Mouse (Mus musculus) heart, postnatal 10 days (tissue): Measurements from ENCODE around the gene Aff3. TPM values are rescaled to one million over a fixed set of nuclear protein-coding genes. Genes with fewer than 3 reads are reported as not detected.
A peak's percentile ranks its signal among the peaks of the same experiment; 100 is the strongest.

Experiments used
- DNase-seq, 2 experiments: peaks; one replicate each; pipeline ENCODE4 v3.0.0; 2021
- intact Hi-C: fragments of 180-260 bp; cut with DNase I; formaldehyde crosslinking; loops from one replicate; pipeline ENCODE4 v1.15.1; 2025
- total RNA-seq, 2 experiments: library from RNA; stranded (reverse); gene quantifications; 2 replicates each; pipeline ENCODE4 v1.2.3; 2021

The Aff3 gene
- total RNA-seq, 2 experiments from 2014 or later = 5.2 to 6.9 TPM

DNA sequence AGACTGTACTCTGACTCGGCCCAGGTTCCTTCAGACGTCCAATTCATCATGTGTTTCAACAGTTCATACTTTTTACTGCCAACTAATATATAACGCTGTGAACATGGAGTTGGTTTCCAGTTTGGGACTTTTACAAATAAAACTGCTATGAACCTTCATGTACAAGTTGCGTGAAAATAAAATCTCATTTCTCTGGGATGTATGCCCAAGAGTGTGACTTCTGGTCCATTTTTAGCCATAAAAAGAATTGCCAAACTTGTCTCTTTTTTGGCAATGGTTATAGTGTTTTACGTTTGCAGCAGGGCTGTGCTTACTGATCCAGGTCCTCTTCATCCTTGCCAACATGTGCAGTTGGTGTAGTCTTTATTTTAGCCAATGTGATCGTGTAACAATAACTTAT, 369.8 kb downstream of the Aff3 start:
- intact Hi-C loops = no loop called here

DNA sequence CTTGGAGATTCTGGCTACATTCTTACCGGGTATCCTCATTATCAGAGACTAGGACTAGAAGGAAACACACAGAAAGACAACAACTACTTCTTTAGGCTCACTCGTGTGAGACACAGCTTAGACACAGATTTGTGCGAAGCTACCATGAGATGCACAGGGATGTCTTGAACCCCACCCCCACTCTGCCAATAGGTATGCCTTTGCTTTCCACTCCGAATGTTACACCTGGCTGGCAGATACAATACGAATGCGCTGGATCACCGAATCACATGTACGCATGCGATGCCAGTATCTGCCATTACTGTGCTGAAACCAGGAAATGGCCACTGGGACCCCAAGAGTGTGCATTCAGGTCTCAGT, 370.4 kb downstream of the Aff3 start:
- no peak for DNase-seq

More for the DNA sequence above, 369.8 kb downstream of the Aff3 start:
- no peak for DNase-seq

DNA sequence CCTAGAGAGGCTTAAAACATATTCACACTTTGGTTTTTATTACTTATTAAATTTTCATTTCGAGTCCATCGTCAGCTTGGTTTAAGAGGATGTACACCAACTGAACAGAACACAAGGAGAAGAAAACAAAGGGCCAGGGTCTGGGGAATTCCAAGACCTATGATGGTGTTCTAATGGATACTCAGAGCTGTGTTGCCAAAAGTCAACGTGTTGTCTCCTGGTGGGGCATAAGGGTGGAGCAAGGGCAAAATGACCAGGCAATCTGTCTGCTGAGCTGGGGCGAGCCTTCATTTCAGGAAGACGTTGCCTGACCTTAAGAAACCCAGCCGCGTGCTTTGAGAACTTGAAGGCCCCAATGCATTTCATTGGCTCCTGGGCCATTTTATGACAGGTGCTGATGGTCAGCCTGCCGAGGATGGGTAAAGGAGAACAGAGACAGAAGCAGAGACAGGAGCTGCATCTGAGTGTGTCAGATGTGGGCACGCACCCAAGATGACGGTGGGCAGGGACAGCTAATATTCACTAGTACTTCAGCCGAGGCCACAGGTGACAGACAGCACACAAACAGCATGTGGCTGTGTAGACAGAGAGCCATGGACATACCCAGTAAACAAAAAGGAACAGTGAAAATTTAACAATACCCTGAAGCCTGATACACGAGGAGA, 371.0 kb downstream of the Aff3 start:
- DNase-seq = no peak
- intact Hi-C loops = no loop called here

More for the DNA sequence above, 370.4 kb downstream of the Aff3 start:
- intact Hi-C loops = no loop called here

DNA sequence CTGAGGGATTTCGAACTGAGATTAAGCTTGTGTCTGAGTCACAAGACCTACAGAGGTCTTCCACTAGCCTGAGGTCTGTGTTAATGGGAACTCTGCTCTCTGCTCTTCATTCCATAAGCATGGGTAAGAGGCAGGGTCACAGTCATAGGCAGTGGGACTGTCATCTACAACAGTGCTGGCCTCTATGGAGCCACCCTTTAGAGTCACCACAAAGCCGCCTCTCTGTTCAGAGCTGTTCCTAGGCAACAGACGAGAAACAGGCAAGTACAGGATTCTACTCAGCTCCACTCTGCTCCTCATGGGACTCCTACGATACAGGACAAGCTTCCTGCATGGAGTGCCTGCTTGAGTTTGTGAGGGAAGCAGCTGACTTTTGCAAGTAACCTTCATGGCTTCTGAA, 371.9 kb downstream of the Aff3 start:
- intact Hi-C loops = no loop called here
- no peak for DNase-seq

DNA sequence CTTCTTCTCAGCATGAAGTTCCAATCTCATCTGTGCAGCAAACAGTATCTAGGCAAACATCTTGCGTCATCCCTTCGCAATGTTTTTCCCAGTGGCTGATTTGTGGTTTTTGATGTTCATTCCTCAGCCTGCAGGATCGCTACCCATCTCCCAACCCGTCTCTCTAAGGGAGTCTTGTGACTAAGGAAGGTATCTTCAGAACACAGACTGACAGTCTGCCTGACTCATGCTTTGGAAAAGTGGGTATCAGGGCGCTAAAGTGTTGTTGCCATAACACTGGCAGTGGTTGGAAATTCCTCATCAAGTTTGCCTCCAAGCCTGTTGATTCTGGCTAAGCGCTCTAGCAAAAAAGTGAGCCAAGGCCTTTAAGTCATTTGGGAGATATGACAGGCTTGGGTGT, 372.8 kb downstream of the Aff3 start:
- no peak for DNase-seq
- intact Hi-C loops = no loop called here

DNA sequence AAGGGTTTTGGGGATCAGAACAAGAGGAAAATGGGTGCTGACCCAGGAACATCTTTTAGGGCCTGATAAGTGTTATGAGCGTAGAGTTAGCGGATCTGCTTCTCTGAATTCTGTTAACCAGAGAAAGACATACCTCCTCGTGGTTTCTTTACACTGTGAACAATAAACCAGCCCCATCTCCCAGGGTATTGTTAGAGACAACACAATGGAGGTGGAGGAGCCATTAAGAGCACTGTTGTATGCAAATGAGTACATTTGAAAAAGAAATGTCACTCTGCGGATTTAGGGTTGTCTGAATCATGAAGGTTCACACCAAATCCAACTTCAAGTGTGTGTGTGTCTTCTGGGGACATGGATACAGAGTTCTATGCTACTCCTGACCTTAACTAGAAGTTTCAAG, 373.3 kb downstream of the Aff3 start:
- intact Hi-C loops = no loop called here
- no peak for DNase-seq

DNA sequence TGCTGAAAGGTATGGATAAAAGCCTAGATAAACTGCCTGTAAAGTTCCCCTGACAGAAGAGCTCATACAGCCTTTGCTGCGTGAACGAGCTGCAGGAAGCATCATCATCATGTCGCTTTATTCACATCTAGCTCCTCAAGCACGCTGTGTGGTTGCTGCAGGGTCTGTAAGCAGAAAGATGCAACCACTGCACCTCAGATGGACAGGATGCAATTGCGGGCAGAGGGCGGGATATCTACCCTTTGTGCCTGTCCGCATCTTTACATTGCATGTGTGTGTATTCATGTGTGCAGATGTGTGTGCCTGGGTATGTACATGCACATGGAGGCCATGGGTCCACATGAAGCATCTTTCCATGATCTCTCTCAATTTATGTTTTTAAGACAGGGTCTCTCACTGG, 373.9 kb downstream of the Aff3 start:
- no peak for DNase-seq
- intact Hi-C loops = no loop called here

DNA sequence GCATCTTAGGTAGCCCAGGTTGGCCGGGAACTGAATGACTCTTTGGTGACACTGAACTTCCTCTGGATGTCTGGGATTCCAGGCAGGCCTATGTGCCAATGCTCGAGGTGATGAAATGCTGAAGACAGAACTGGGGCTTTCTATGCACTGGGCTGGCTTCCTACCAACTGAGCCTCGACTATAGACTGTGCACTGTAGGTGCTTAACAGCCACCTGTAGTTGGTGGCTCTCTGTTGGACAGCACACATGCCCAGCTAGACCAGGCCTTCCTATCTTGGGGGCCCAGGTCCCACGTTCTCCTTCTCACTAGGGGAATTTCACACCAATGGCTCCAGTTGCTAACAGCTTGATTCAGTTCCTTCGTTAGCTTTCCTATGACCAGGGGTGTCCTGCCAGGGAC, 374.9 kb downstream of the Aff3 start:
- DNase-seq = no peak
- intact Hi-C loops = no loop called here

DNA sequence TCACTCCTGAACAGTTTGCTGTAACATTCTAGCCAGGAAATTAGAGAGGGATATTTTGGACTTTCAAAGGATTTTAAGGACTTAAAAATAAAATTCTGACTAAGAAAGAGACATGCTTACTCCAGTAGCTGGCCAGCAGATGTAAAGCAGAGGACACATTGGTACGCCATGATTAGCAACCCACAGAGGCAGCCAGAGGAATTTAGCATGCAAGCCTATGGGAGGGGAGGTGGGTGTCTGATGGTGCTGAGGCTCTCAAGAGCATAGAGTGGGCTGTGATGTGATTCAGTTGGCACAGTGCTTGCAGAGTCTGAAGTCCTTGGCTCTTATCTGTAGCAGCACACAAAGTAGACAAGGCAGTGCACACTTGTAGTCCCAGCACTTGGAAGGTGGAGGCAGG, 376.0 kb downstream of the Aff3 start:
- intact Hi-C loops = no loop called here
- DNase-seq = no peak

DNA sequence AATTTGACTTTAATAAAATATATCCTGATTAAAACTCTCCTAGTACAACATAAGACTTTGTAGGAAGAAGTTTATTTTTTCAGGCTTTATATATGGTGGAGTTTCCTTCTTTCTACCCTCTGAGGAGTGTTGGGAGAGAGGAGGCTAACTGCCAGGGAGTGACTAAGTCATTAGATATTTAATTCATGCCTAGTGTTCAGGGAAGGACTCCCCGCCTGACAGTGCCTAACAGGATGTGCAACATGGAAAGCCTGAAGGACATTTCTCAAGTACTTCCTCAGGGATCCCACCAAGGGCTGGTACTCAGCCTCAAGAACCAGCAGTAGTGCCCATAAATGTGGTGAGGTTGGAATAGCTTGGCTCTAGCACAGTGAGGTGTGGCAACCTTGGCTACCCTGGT, 378.2 kb downstream of the Aff3 start:
- DNase-seq = no peak
- intact Hi-C loops = no loop called here

DNA sequence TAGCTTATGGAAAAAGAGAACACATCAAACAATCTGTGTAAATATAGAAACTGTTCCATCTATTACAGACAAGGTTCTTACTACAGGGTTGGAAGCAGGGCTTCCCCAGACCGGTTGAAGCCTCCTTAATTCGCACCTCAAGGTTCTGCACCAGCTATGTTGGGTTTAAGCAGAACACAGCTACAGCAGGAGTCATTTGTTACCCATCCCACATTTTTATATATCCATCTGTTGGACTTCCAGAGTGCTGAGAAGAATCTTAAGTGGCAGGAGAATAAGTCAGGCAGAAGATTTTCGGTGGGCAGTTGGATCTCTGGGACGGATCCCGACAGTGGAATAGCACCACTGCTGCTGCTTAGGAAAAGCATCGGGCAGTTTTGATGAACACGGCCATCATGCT, 384.2 kb downstream of the Aff3 start:
- no peak for DNase-seq
- intact Hi-C loops = no loop called here

DNA sequence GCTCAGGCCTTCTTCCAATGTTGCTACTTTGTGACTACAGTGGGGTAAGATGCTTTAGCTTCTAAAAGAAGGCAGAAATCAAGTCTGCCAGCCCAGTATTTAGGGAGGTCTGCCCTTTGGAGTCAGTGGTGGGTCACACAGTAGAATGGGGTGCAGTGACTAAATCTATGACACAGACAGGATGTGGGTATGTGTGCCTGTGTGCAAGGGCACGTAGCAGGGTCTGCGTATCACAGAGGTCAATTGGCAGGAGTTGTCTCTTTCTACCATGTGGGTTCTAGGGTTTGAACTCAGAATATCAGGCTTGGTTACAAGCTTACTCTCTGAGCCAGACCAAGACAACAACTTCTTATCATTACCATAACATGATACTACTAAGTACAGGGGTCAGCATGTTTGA, 393.4 kb downstream of the Aff3 start:
- DNase-seq = no peak
- intact Hi-C loops = no loop called here

DNA sequence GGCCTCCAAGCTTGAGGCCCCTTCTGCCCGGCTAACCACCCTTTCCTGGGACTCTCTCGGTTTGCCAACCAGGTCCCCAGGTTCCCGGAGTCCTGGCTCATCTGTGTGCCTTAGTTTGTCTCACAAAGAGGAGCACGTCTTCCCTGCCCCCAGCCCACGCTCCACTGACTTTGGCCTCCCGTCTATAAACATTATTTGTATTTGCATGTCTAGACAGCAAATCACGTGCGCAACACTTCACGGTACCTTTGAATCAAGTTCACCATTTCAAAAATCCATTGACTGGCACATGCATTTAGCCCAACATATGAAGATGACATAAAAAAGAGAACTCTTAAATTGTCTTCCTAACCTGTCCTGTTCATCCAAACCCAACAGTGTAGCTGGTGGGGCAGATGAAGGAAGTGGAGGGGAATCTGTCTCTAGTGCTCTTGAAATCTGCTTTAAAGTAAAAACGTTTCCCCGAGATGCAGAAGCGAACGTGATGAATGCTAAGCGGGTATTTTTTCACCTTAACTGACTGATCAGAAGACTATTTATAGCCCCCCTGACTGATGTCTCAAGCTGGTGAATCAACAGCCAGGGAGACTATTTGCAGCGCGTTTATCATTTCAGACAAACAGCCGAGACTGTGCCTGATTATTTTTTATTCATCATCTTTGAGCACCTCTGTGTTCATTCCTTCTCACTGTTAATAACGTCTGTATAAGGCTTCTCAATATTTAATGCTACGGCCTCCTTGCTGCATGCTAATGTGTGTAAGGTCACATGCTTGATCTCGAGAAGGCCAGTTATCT, 396.3 kb downstream of the Aff3 start:
- DNase-seq = no peak
- intact Hi-C loops = no loop called here

DNA sequence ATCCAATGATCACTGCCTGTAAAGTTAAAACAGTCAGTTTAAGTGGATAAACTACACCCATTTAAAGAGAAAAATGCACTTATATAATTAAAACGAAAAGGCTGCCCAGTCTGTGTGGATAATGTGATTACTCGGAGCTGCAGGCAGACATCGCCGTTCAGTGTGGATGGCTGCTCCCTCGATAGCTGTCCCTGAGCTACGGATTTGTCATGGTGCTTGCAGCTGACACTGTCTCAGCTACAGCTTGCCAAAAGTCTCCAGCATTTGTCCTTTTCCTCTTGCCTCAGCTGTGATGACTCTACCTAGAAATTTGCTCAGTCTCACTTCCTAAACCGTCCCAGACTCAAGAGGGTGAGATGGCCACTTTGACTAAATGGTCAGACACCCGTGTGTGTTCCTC, 401.5 kb downstream of the Aff3 start:
- intact Hi-C loops = no loop called here

DNA sequence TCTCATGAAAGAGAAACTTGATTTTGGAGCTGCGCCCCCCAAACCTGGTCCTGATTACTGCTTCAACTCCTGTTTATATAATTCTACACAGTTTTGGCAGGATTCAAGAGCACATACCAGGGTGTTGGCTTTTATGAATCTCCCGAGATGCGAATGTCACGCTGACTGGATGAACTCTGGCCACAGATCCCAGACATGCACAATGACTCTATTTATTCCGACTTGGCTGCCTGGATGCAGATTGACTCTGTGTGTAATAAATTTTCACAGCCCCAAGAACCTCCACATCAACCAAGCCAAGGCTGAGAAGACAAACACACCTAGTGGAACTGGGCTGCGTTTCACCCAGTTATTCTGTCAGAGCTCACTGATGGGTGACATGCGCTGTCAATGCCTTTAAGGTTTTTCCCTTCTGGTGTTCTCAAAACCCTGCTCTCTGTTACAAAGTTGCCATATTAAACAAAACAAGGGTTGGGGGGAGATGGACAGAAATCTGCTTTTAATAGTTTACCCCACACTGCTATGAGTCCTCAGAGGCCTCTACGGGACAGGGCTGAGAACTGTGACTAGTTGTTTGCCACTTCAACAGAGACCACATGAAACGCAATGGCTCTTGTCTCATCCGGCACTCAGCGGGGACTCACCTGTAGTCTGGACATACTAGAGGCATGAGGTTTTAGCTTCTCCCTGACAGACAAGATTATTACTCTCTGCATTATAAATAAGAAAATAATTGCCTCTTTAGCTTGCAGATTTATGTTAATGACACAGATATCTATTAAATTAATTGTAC, 402.2 kb downstream of the Aff3 start:
- intact Hi-C loops = no loop called here
- DNase-seq = peak; percentile 66 to 68

More for the DNA sequence above, 401.5 kb downstream of the Aff3 start:
- DNase-seq = peak; percentile 39 to 41

DNA sequence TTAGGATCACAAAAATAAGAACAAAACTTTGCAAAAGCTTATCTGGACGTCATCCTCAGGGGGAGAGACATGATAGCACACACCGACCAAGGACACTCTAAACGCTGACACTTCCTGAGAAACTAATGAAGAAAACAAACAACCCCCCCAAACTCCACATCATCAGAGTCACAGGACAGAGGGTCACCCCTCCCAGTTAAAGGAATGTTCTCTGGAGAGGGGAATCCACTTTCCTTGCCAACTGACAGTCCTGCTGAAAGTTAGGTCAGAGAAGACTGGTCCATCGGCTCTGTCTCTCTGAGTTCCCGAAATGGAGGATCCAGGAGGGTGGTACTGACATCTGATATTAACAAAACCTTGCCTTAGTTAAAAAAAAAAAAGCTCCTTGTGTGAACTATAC, 403.7 kb downstream of the Aff3 start:
- DNase-seq = peak; percentile 35 to 48
- intact Hi-C loops = no loop called here

DNA sequence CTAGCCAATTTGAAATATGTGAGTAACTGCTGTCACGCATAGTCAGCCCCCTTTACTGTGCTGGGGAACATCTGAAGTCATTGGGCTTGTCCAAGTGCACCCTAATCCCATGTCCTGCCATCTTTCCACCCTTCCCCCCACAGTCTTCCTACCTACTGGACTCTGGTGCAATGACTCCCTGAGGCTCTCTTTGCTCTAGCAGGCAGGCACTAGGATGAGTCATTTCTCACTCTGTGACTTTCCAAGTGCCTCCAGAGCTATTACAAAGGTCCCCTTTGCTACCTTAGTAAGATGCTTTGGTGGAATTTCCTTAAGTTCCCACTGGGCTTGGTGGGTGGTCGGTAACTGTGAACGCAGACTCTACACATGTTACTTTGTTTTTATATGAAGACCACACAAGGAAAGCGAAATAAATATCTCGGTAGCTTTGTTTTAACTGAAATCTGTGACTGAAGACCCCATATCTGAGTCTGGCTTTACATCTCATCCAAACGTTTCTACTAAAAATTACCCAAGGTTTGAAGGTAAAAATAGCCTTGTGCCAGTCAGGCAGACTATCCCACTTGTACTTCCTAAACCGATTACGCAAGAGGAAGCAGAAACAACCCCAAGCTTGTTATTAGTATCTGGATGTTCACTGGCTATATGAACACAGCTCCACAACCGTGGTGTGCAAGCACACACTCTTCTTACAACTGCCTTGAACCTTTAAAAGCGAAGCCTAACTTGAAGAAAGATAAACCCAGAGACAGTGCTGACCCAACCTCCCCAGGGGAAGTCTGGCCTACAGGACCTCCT, 405.0 kb downstream of the Aff3 start:
- intact Hi-C loops = no loop called here
- DNase-seq = no peak

DNA sequence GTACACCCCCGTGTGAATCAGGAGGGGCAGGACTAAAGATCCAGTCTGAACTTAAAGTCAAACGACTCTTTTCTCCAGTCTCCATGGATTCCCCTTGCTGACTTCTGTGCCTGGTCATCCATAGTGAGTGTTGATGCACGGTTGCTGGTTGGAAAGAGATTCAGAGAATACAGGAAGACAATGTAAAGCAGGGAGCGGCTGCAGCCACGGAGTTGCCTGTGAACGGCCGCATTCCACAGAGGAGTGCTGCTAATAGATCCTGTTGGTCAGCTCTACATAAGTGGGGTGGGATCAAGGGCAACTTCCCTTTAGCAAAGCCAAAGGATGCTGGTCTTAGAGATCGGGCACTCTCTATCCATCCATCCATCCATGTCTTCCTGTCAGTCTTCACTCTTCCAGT, 410.3 kb downstream of the Aff3 start:
- no peak for DNase-seq
- intact Hi-C loops = no loop called here

DNA sequence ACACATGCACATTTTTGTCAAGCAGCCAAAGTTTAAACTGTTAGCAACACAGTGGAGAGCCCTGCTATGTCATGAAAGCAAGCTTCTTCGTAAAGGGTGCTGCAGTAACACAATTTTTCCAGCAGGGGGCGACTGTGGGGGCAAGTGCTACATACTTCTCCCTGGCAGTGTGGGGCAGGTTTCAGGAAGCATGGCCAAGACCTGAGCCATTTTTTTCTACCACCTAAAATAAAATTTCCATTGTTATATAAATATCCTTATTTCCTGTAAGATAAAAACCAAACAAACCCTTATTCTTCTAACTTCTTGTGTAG, 412.0 kb downstream of the Aff3 start:
- intact Hi-C loops = no loop called here
- DNase-seq = peak in 1 of 2 experiments; percentile 44

DNA sequence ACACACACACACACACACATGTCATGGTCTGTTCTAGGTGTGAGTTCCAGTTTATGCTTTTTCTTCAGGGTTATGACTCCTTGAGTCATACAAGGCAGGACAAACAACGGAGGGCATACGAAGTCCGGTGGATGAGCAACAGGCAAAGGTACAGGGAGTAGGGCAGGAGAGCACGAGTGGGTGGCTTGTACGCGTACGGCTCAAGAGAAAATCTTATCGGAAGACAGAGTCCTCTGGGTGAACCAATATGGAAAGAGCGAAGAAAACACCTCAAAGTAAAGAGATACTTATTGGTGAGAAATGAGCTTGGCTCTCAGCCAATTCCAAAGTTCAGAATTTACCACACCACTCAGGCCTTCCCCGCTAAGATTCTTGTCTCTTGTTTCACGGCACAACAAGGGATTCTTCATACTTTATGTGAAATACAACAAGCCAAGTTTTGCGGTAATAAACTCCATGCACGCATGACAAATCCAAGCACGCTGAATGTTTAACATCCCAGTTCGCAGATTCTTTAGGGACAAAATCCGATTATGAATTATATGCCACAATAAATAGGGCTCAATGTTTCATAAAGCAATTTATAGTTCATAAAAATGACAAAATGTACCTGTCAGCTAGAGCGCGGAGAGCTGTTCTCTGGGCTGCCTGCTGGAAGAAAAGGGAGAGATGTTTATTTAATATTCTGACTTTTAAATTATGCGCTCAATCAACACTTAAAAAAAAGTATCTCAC, 412.6 kb downstream of the Aff3 start:
- DNase-seq = no peak
- intact Hi-C loops = no loop called here
